Mouse (Mus musculus) lung, postnatal 4 days (tissue): ENCODE results near the gene Tmbim4.

Experiments
- DNase-seq, 2 experiments: peaks; one replicate each; pipeline ENCODE4 v3.0.0; 2021

The Tmbim4 gene

GRCm38 (mm10) chr10:120201131-120201921, at the start of gene Tmbim4:
TSS of gene Tmbim4 (plus strand) at chr10:120201590.
- peak; percentile 77 to 82 for DNase-seq

GRCm38 (mm10) chr10:120151672-120152071, 49.7 kb upstream of the Tmbim4 start:
- no peak for DNase-seq

GRCm38 (mm10) chr10:120153911-120154310, 47.5 kb upstream of the Tmbim4 start:
- DNase-seq: no peak

- DNase-seq: no peak
Measured at GRCm38 (mm10) chr10:120160533-120160932, 40.9 kb upstream of the Tmbim4 start.

GRCm38 (mm10) chr10:120162840-120163239, 38.5 kb upstream of the Tmbim4 start:
- no peak for DNase-seq

- DNase-seq: no peak
Measured at GRCm38 (mm10) chr10:120163490-120163889, 37.9 kb upstream of the Tmbim4 start.

GRCm38 (mm10) chr10:120164931-120165792, 36.2 kb upstream of the Tmbim4 start:
- DNase-seq: no peak

GRCm38 (mm10) chr10:120165793-120166503, 35.4 kb upstream of the Tmbim4 start:
- DNase-seq: no peak

GRCm38 (mm10) chr10:120168070-120168469, 33.3 kb upstream of the Tmbim4 start:
- no peak for DNase-seq

GRCm38 (mm10) chr10:120169064-120169463, 32.3 kb upstream of the Tmbim4 start:
- DNase-seq: no peak

GRCm38 (mm10) chr10:120169841-120170240, 31.5 kb upstream of the Tmbim4 start:
- DNase-seq: no peak

GRCm38 (mm10) chr10:120170277-120170676, 31.1 kb upstream of the Tmbim4 start:
- no peak for DNase-seq

GRCm38 (mm10) chr10:120171340-120171739, 30.1 kb upstream of the Tmbim4 start:
- no peak for DNase-seq

- DNase-seq: no peak
Measured at GRCm38 (mm10) chr10:120174192-120174705, 27.1 kb upstream of the Tmbim4 start.

- DNase-seq: peak in 1 of 2 experiments; percentile 8
Measured at GRCm38 (mm10) chr10:120182887-120183286, 18.5 kb upstream of the Tmbim4 start.

GRCm38 (mm10) chr10:120183342-120183741, 18.0 kb upstream of the Tmbim4 start:
- DNase-seq: no peak

GRCm38 (mm10) chr10:120188513-120188912, 12.9 kb upstream of the Tmbim4 start:
- DNase-seq: no peak

GRCm38 (mm10) chr10:120189276-120189675, 12.1 kb upstream of the Tmbim4 start:
- DNase-seq: no peak

- DNase-seq: no peak
Measured at GRCm38 (mm10) chr10:120189782-120190181, 11.6 kb upstream of the Tmbim4 start.

- DNase-seq: no peak
Measured at GRCm38 (mm10) chr10:120191165-120191564, 10.2 kb upstream of the Tmbim4 start.

- DNase-seq: no peak
Measured at GRCm38 (mm10) chr10:120192278-120192677, 9.1 kb upstream of the Tmbim4 start.

- no peak for DNase-seq
Measured at GRCm38 (mm10) chr10:120193255-120193654, 8.1 kb upstream of the Tmbim4 start.
